In the genomic region with DNA sequence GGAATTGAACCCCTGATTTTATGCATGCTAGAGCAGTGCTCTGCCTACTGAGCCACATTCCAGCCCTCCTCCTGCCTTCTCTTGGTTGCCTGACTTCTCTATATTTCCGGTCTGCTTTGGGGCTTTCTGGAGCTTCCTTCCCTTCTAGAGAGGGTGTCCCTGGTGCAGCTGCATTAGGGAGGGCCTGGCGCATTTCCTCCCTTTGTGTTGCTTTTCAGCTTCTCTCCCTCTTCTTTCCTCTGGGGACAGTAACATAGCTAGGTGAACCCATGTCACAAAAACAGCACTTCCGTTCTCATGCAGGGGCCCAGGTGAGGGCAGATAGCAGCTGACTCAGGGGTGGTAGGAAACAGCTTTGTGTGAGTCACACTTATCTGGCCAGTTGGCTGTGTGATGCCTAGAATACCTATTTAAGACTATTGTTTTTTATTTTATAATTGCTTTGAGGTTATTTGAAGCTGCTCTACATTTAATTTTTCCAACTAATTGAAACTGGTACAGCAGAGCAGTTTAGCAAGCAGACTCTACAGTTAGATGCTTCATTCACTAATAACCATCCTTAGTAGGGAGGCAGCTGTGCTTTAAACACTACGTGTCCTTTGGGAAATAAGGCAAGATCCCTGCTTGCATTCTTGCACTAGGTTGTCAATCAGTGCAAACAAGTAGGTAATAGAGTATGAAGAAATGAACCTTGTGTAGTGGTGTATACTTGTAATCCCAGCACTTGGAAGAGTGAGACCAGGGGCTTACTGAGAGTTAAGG, we compare ENCODE assay signal across 11 mouse cellular contexts.
DNase-seq lines count a peak whose midpoint lies in the region; ATAC-seq and TF ChIP-seq lines count a peak whose summit lies in the region.
"Had no signal": no experiment of that assay in that cellular context is flagged by ENCODE, and none has a peak within 500 bp of the region (broad histone marks: within the 10 kb centered on the region; RNA-seq: fewer than 3 reads in every experiment).

No protein-coding gene starts in this region.

- H3K4me3 ChIP-seq in gastrocnemius, adult 2 months: no peak overlapping the region
- no peak overlapping the region for H3K4me3 ChIP-seq in lung, postnatal 0 days (ENCODE audit: low read depth, low read length)
- H3K4me3 ChIP-seq in heart, embryonic 16.5 days (ENCODE audit: low read length): no peak overlapping the region
- H3K4me3 ChIP-seq: limb, embryonic 12.5 days had no signal

- peak overlapping the region; percentile 49 for H3K27ac ChIP-seq in gastrocnemius, adult 2 months
- no peak overlapping the region for H3K27ac ChIP-seq in lung, postnatal 0 days (ENCODE audit: low read length)
- H3K27ac ChIP-seq in heart, embryonic 16.5 days (ENCODE audit: low read length): peak overlapping the region; percentile 2
- H3K27ac ChIP-seq: limb, embryonic 12.5 days had no signal

- no peaks in the 10 kb centered on the region for H3K27me3 ChIP-seq in lung, postnatal 0 days (replicated peaks; ENCODE audit: insufficient read depth, low read length)
- H3K27me3 ChIP-seq in heart, embryonic 16.5 days (ENCODE audit: control insufficient read depth, insufficient read depth, low read length): no peaks in the 10 kb centered on the region
- H3K27me3 ChIP-seq: limb, embryonic 12.5 days had no signal

- H3K9me3 ChIP-seq in lung, postnatal 0 days (ENCODE audit: low read length): no peaks in the 10 kb centered on the region
- H3K9me3 ChIP-seq in heart, embryonic 16.5 days (replicated peaks; ENCODE audit: control insufficient read depth, low read length): no peaks in the 10 kb centered on the region
- H3K9me3 ChIP-seq: limb, embryonic 12.5 days had no signal

- no peak; the same call in 1 of the 2 replicates for TF ChIP-seq EP300 in lung, postnatal 0 days (IDR thresholded peaks at IDR 0.05)

- DNase-seq in gastrocnemius, adult 2 months: no peak
- DNase-seq in gastrocnemius, adult 8-10 months (ENCODE audit: low spot score in 2 of 2): no peak
- DNase-seq in lung, postnatal 0 days (ENCODE audit: low spot score): peak; percentile 12
- DNase-seq in lung, postnatal 36 days: no peak
- peak; percentile 80 for DNase-seq in thymus, postnatal 0 days (ENCODE audit: low spot score)
- DNase-seq in retina, postnatal 1 day: no peak
- DNase-seq in testis, postnatal 14 days (ENCODE audit: low spot score): no peak
- DNase-seq: midbrain, embryonic 14.5 days; right cerebral cortex, postnatal 25 days had no signal

- intact Hi-C loops in gastrocnemius, adult 2 months (cut with DNase I): no loop called here

- H3K9ac ChIP-seq in lung, postnatal 0 days (replicated peaks; ENCODE audit: low read depth): no peak overlapping the region
- H3K9ac ChIP-seq in heart, embryonic 16.5 days (ENCODE audit: low read length): no peak overlapping the region
- H3K9ac ChIP-seq: limb, embryonic 12.5 days had no signal

- no peaks in the 10 kb centered on the region for H3K36me3 ChIP-seq in lung, postnatal 0 days (ENCODE audit: insufficient read depth, low read length)
- H3K36me3 ChIP-seq in heart, embryonic 16.5 days (ENCODE audit: control insufficient read depth, insufficient read depth): no peaks in the 10 kb centered on the region
- H3K36me3 ChIP-seq: limb, embryonic 12.5 days had no signal

- no peak for TF ChIP-seq CTCF in gastrocnemius, adult 2 months (IDR thresholded peaks at IDR 0.05)
- no peak for TF ChIP-seq CTCF in lung, postnatal 0 days (IDR thresholded peaks at IDR 0.05)

- H3K4me1 ChIP-seq in lung, postnatal 0 days (ENCODE audit: insufficient read depth, low read depth, low read length): no peaks in the 10 kb centered on the region
- no peaks in the 10 kb centered on the region for H3K4me1 ChIP-seq in heart, embryonic 16.5 days (ENCODE audit: control insufficient read depth, insufficient read depth, low read length)
- H3K4me1 ChIP-seq: limb, embryonic 12.5 days had no signal

- WGBS in lung, postnatal 0 days: 48% methylated on average over 4 of the region's 4 CpGs
- 52% methylated on average over 4 of the region's 4 CpGs for WGBS in heart, embryonic 16.5 days

- no peak overlapping the region for H3K4me2 ChIP-seq in lung, postnatal 0 days (replicated peaks; ENCODE audit: low read depth, low read length)
- no peak overlapping the region for H3K4me2 ChIP-seq in heart, embryonic 16.5 days (ENCODE audit: low read depth, low read length)
- H3K4me2 ChIP-seq: limb, embryonic 12.5 days had no signal

- peak; percentile 28; the same call in 1 of the 2 replicates for ATAC-seq in lung, postnatal 0 days
- ATAC-seq in heart, embryonic 16.5 days (replicated peaks; ENCODE audit: extremely low read depth, insufficient read depth, low FRiP score): peak; percentile 70; the same call in 1 of the 2 replicates

Comparison
In these comparisons a context has a peak if more than half of its experiments do, and no peak if none do; other contexts are left out.
1. DNase-seq: peak in lung, postnatal 0 days (single experiment) and thymus, postnatal 0 days (single experiment); none in gastrocnemius, adult 2 months (single experiment), gastrocnemius, adult 8-10 months (0 of 2), lung, postnatal 36 days (single experiment), retina, postnatal 1 day (single experiment) and testis, postnatal 14 days (single experiment).